Mouse (Mus musculus) v-Abl transformed pro-B cells (cell line): ENCODE results near the gene Col18a1.

Experiments
- in situ Hi-C, 2 experiments: fragments of 400-800 bp; cut with MboI; formaldehyde crosslinking; loops; one replicate each; pipeline ENCODE4 v1.15.1; 2025; ENCODE audit not compliant: unreplicated experiment in 2 of 2

The Col18a1 gene

GRCm38 (mm10) chr10:77116537-77117455 lies 49.6 kb downstream of the Col18a1 start:
- in situ Hi-C loops, result no loop called here

GRCm38 (mm10) chr10:77113489-77114240 lies 52.7 kb downstream of the Col18a1 start:
- in situ Hi-C loops, result no loop called here

- in situ Hi-C loops, result no loop called here
Measured at GRCm38 (mm10) chr10:77111550-77112249, 54.6 kb downstream of the Col18a1 start.

- in situ Hi-C loops, result no loop called here
Measured at GRCm38 (mm10) chr10:77110843-77111242, 55.5 kb downstream of the Col18a1 start.

GRCm38 (mm10) chr10:77110010-77110409 lies 56.3 kb downstream of the Col18a1 start:
- in situ Hi-C loops, result no loop called here

- in situ Hi-C loops, result no loop called here
Measured at GRCm38 (mm10) chr10:77108106-77108505, 58.2 kb downstream of the Col18a1 start.

- in situ Hi-C loops, result no loop called here
Measured at GRCm38 (mm10) chr10:77104327-77104726, 62.0 kb downstream of the Col18a1 start.

- in situ Hi-C loops, result no loop called here
Measured at GRCm38 (mm10) chr10:77103689-77104088, 62.7 kb downstream of the Col18a1 start.

GRCm38 (mm10) chr10:77099777-77100176 lies 66.6 kb downstream of the Col18a1 start:
- in situ Hi-C loops, result no loop called here

GRCm38 (mm10) chr10:77098619-77099018 lies 67.7 kb downstream of the Col18a1 start:
- in situ Hi-C loops, result no loop called here

GRCm38 (mm10) chr10:77097890-77098200 lies 68.5 kb downstream of the Col18a1 start:
- in situ Hi-C loops, result no loop called here

- in situ Hi-C loops, result no loop called here
Measured at GRCm38 (mm10) chr10:77097006-77097889, 69.1 kb downstream of the Col18a1 start.

GRCm38 (mm10) chr10:77095666-77096065 lies 70.7 kb downstream of the Col18a1 start:
- in situ Hi-C loops, result no loop called here

GRCm38 (mm10) chr10:77093817-77094216 lies 72.5 kb downstream of the Col18a1 start:
- in situ Hi-C loops, result no loop called here

- in situ Hi-C loops, result no loop called here
Measured at GRCm38 (mm10) chr10:77091538-77092097, 74.7 kb downstream of the Col18a1 start.

- in situ Hi-C loops, result no loop called here
Measured at GRCm38 (mm10) chr10:77090063-77090462, 76.3 kb downstream of the Col18a1 start.

GRCm38 (mm10) chr10:77089336-77089735 lies 77.0 kb downstream of the Col18a1 start:
- in situ Hi-C loops, result no loop called here

GRCm38 (mm10) chr10:77084568-77084967 lies 81.8 kb downstream of the Col18a1 start:
- in situ Hi-C loops, result no loop called here

- in situ Hi-C loops, result no loop called here
Measured at GRCm38 (mm10) chr10:77082921-77083320, 83.4 kb downstream of the Col18a1 start.

GRCm38 (mm10) chr10:77082453-77082852 lies 83.9 kb downstream of the Col18a1 start:
- in situ Hi-C loops, result no loop called here
